ENCODE assay signal across 16 mouse cellular contexts in genomic region chr14:105621124-105621523, GRCm38 (mm10).
A peak's percentile ranks its signal among the peaks of the same experiment; 100 is the strongest.
DNase-seq lines count a peak whose midpoint lies in the region; ATAC-seq lines count a peak whose summit lies in the region.
"Had no signal": no experiment of that assay in that cellular context is flagged by ENCODE, and none has a peak within 500 bp of the region (broad histone marks: within the 10 kb centered on the region; RNA-seq: fewer than 3 reads in every experiment).

No protein-coding gene starts in this region.

- peaks cover 19% of the 10 kb centered on the region for H3K4me1 ChIP-seq in heart, embryonic 12.5 days (replicated peaks)
- H3K4me1 ChIP-seq in midbrain, embryonic 16.5 days (ENCODE audit: control insufficient read depth, insufficient read depth, low read length) = no peaks in the 10 kb centered on the region
- H3K4me1 ChIP-seq in midbrain, embryonic 11.5 days (ENCODE audit: control insufficient read depth, insufficient read depth, low read length) = no peaks in the 10 kb centered on the region
- no peaks in the 10 kb centered on the region for H3K4me1 ChIP-seq in kidney, embryonic 16.5 days (ENCODE audit: insufficient read depth, low read length)
- H3K4me1 ChIP-seq: embryonic facial prominence, embryonic 12.5 days; limb, embryonic 13.5 days had no signal

- no peak overlapping the region for H3K9ac ChIP-seq in heart, embryonic 12.5 days
- no peak overlapping the region for H3K9ac ChIP-seq in midbrain, embryonic 16.5 days (ENCODE audit: low read depth, low read length)
- H3K9ac ChIP-seq in midbrain, embryonic 11.5 days (ENCODE audit: low read length) = no peak overlapping the region
- H3K9ac ChIP-seq in kidney, embryonic 16.5 days (replicated peaks; ENCODE audit: low read length) = no peak overlapping the region
- H3K9ac ChIP-seq: embryonic facial prominence, embryonic 12.5 days; heart, embryonic 13.5 days; limb, embryonic 13.5 days; liver, embryonic 15.5 days had no signal

- H3K4me3 ChIP-seq in heart, embryonic 12.5 days = no peak overlapping the region
- no peak overlapping the region for H3K4me3 ChIP-seq in midbrain, embryonic 16.5 days (ENCODE audit: low read depth, low read length)
- no peak overlapping the region for H3K4me3 ChIP-seq in midbrain, embryonic 11.5 days (ENCODE audit: low read depth, low read length)
- H3K4me3 ChIP-seq in kidney, embryonic 16.5 days (ENCODE audit: low read length) = no peak overlapping the region
- H3K4me3 ChIP-seq: embryonic facial prominence, embryonic 12.5 days; heart, embryonic 13.5 days; limb, embryonic 13.5 days; liver, embryonic 15.5 days had no signal

- H3K4me2 ChIP-seq in heart, embryonic 12.5 days = no peak overlapping the region
- H3K4me2 ChIP-seq in midbrain, embryonic 16.5 days (ENCODE audit: low read length) = no peak overlapping the region
- H3K4me2 ChIP-seq in midbrain, embryonic 11.5 days = no peak overlapping the region
- H3K4me2 ChIP-seq in kidney, embryonic 16.5 days (replicated peaks; ENCODE audit: low read depth, low read length) = no peak overlapping the region
- H3K4me2 ChIP-seq: embryonic facial prominence, embryonic 12.5 days; heart, embryonic 13.5 days; limb, embryonic 13.5 days; liver, embryonic 15.5 days had no signal

- WGBS in heart, embryonic 12.5 days = 59% methylated on average over 6 of the region's 6 CpGs
- 65% methylated on average over 6 of the region's 6 CpGs for WGBS in midbrain, embryonic 16.5 days
- WGBS in midbrain, embryonic 11.5 days = 82% methylated on average over 6 of the region's 6 CpGs
- 91% methylated on average over 6 of the region's 6 CpGs for WGBS in kidney, embryonic 16.5 days

- no peak overlapping the region for H3K27ac ChIP-seq in heart, embryonic 12.5 days (ENCODE audit: poor library complexity, severe bottlenecking)
- H3K27ac ChIP-seq in midbrain, embryonic 16.5 days (ENCODE audit: low read length) = no peak overlapping the region
- no peak overlapping the region for H3K27ac ChIP-seq in midbrain, embryonic 11.5 days (ENCODE audit: low read depth, low read length)
- no peak overlapping the region for H3K27ac ChIP-seq in kidney, embryonic 16.5 days (ENCODE audit: low read length)
- H3K27ac ChIP-seq: embryonic facial prominence, embryonic 12.5 days; heart, embryonic 13.5 days; limb, embryonic 13.5 days; liver, embryonic 15.5 days had no signal

- DNase-seq in cerebellum, adult 11-12 months = peak; percentile 18
- no peak for DNase-seq in cerebellum, postnatal 4 days (ENCODE audit: low spot score in 2 of 2)
- peak; percentile 18 for DNase-seq in heart, postnatal 4 days
- no peak for DNase-seq in midbrain, embryonic 11.5 days (ENCODE audit: low spot score, missing footprints)
- peak; percentile 17 to 20 for DNase-seq in cerebellum, postnatal 36 days
- DNase-seq: adrenal gland, postnatal 14 days; gastrocnemius, postnatal 25 days; kidney, adult 8-10 months had no signal

- H3K36me3 ChIP-seq in heart, embryonic 12.5 days = no peaks in the 10 kb centered on the region
- H3K36me3 ChIP-seq in midbrain, embryonic 16.5 days (ENCODE audit: control insufficient read depth, insufficient read depth, low read length) = no peaks in the 10 kb centered on the region
- H3K36me3 ChIP-seq in midbrain, embryonic 11.5 days (ENCODE audit: control insufficient read depth, insufficient read depth, low read length) = no peaks in the 10 kb centered on the region
- H3K36me3 ChIP-seq in kidney, embryonic 16.5 days (ENCODE audit: insufficient read depth, low read length) = no peaks in the 10 kb centered on the region
- H3K36me3 ChIP-seq: embryonic facial prominence, embryonic 12.5 days; heart, embryonic 13.5 days; limb, embryonic 13.5 days; liver, embryonic 15.5 days had no signal

- H3K9me3 ChIP-seq in heart, embryonic 12.5 days (replicated peaks) = no peaks in the 10 kb centered on the region; the same call in 1 of the 2 replicates
- no peaks in the 10 kb centered on the region for H3K9me3 ChIP-seq in midbrain, embryonic 16.5 days (replicated peaks; ENCODE audit: control insufficient read depth, low read length, poor library complexity, severe bottlenecking)
- H3K9me3 ChIP-seq in midbrain, embryonic 11.5 days (ENCODE audit: control insufficient read depth, low read length) = no peaks in the 10 kb centered on the region
- H3K9me3 ChIP-seq in kidney, embryonic 16.5 days (ENCODE audit: low read length) = no peaks in the 10 kb centered on the region
- H3K9me3 ChIP-seq: embryonic facial prominence, embryonic 12.5 days; heart, embryonic 13.5 days; limb, embryonic 13.5 days; liver, embryonic 15.5 days had no signal

- no peaks in the 10 kb centered on the region for H3K27me3 ChIP-seq in heart, embryonic 12.5 days (replicated peaks)
- no peaks in the 10 kb centered on the region for H3K27me3 ChIP-seq in midbrain, embryonic 16.5 days (ENCODE audit: control insufficient read depth, insufficient read depth, low read depth, low read length)
- no peaks in the 10 kb centered on the region for H3K27me3 ChIP-seq in midbrain, embryonic 11.5 days (ENCODE audit: control insufficient read depth, insufficient read depth, low read length)
- H3K27me3 ChIP-seq in kidney, embryonic 16.5 days (ENCODE audit: insufficient read depth, low read length) = no peaks in the 10 kb centered on the region
- H3K27me3 ChIP-seq: CH12.LX; embryonic facial prominence, embryonic 12.5 days; heart, embryonic 13.5 days; limb, embryonic 13.5 days; liver, embryonic 15.5 days had no signal

- ATAC-seq in heart, embryonic 12.5 days (ENCODE audit: insufficient number of reproducible peaks, low FRiP score) = no peak
- ATAC-seq in midbrain, embryonic 16.5 days = peak; percentile 54; the same call in 1 of the 2 replicates
- ATAC-seq in midbrain, embryonic 11.5 days (ENCODE audit: low FRiP score) = no peak
- no peak for ATAC-seq in kidney, embryonic 16.5 days (ENCODE audit: low FRiP score, low TSS enrichment)

Comparison
In these comparisons a context has a peak if more than half of its experiments do, and no peak if none do; other contexts are left out.
1. DNase-seq: peak in cerebellum, adult 11-12 months (single experiment), heart, postnatal 4 days (single experiment) and cerebellum, postnatal 36 days (2 of 2); none in cerebellum, postnatal 4 days (0 of 2) and midbrain, embryonic 11.5 days (single experiment).